Mouse (Mus musculus) inflammation-experienced regulatory T-cells, adult 16 weeks (primary cell): ENCODE measurements around the gene 2900011O08Rik. TPM values are rescaled to one million over a fixed set of nuclear protein-coding genes. Genes with fewer than 3 reads are reported as not detected.

Experiments used
- polyA plus RNA-seq: library from polyadenylated mRNA; unstranded; fragments of 100-300 nt; shearing (Covaris generic); gene quantifications from one replicate; pipeline ENCODE4 v1.2.1, GENCODE M21; 2017

2900011O08Rik gene
- not detected for polyA plus RNA-seq

DNA sequence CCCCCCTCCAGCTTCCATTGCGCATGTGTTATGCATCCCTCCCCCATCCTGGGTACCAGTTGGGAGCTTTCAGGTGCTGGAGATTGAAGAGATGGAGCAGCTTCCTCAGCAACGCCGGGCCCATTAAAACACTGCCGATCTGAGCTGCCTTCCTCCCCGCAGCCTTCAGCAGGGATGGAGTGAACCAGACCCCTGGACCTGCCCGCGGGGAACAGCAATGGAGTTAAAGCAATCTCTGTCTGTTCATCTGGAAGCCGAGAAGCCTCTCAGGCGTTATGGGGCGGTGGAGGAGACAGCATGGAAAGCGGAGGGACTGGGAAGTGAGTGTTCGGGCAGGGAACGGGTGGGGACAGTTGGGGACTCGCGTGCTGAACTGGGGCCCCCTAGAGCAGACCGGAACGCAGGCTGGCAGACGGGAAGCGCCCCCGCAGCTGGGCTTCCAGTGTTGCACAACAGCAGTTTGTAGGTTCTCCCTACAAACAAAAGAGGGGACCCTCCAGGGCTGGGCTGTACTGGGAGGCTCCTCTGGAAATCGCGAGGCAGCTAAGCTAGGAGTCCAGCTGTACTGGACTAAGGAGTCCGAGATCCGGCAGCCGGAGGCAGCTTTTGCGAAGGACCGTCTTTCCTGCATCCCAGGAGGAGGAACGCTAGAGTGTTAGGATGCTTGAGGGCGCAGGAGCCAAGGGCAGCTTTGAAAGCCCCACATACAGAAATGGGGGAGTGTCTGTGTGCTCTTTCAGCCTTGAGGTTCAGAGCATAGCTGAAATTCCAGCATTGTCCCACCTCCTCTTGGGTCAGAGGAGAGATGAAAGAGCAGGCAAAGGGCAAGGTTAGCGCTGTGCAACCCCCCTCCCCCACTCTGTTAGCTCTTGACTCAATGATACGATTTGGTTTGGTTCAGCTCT is at the start of gene 2900011O08Rik, which contains the start of gene Ifitm7:
Gene 2900011O08Rik, plus strand, starts transcription at position 31 of the 905 bp plus-strand sequence.
Gene Ifitm7, minus strand, starts transcription at position 315 of the 905 bp plus-strand sequence.

Other genes starting within 250 kb of the 2900011O08Rik start
- gene Rrn3, start 205.9 kb upstream of the 2900011O08Rik start, polyA plus RNA-seq = 49.3 TPM
- gene Ntan1, start 167.8 kb upstream of the 2900011O08Rik start, polyA plus RNA-seq = 177 TPM
- 55.9 TPM for gene Pdxdc1, start 83.5 kb upstream of the 2900011O08Rik start, polyA plus RNA-seq
- 0.43 TPM for gene Mpv17l, start 83.4 kb upstream of the 2900011O08Rik start, polyA plus RNA-seq
- not detected for gene Ifitm7, start 284 bp downstream of the 2900011O08Rik start, polyA plus RNA-seq
- 122 TPM for gene Nde1, start 176.7 kb downstream of the 2900011O08Rik start, polyA plus RNA-seq
- gene Marf1, start 176.7 kb downstream of the 2900011O08Rik start, polyA plus RNA-seq = 6.4 TPM